Mouse (Mus musculus) urinary bladder, postnatal 4 days (tissue): ENCODE measurements at regions not wholly inside any gene's neighbourhood (a gene's known extent, or its start where the extent isn't known, plus 50 kb on each side); places are given as distances from the start of the nearest gene placed in this dataset.

Experiments used
- DNase-seq, 2 experiments: peaks; one replicate each; pipeline ENCODE4 v3.0.0; 2021 to 2022; ENCODE audit warnings: low spot score in 2 of 2

DNA sequence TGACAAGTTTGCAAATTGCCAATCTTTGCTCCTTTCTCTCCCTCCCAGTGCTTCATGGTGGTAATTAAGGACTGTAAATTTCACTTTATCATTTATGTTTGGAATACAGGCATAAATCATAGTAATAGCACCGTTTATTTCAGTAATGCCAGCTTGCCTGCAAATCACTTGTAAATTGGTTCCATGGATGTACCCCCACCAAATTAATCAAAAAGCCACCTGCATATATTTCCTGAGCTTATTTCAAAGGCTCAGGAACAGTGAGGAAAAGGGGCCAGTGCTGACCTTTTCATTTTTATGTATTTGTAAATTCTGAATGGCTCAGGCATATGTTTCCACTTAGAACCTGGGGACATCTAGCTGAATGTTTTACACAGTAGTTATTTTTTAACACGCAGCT, 115.0 kb downstream of the D3Ertd751e start:
- DNase-seq, result no peak

DNA sequence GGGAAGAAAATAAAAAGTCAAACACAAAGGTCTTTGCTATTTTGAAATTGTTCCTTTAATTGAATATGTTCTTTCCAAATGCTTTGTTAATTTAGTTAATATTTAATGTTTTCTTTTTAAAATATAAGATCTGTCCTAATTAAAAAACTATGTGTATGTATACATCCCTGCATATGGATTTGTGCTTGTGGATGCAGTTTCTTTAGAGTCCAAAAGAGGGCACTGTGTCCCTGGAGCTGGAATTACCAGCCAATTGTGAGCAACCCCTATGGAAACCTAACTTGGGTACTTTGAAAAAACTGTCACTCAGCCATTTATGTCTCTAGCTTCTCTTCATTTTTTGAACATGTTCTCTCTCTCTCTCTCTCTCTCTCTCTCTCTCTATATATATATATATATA, 120.3 kb downstream of the D3Ertd751e start:
- no peak for DNase-seq

DNA sequence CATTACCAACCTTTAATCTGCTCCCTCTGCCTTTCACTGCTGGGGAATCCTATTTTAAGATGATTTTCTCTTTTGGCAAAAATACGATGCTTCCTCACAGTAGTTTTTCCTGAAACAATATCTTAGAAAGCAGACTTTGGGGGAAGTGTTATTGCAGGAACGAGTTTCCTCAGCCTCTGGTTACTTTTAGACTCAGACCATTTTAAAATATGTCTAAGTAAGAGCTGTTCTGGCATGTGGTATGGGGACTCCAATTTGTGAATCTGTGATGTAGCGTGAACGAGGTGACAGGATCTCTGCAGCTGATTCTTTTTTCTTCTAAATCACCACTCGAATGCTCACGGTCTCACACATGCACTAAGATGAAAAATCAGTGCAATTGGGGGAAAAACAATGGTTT, 166.5 kb downstream of the D3Ertd751e start:
- no peak for DNase-seq

DNA sequence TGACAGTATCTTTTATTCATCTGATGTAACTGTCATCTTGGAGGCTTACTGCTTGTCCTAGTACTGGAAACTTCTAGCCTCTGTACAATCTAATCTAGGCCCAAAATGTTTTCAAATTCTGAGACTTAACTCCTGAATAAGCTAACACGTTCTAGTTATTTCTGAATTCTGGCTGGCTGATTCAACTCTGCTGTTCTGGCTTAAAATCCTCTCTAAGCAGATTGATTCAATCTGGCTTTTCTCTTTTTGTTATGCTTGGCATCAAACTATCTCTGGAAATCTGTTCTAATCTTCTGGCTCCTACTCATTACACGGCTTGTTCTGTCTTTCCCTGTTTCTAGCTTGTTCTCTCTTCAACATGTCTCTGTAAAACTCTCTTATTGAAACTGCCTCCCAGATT, 170.8 kb downstream of the D3Ertd751e start:
- DNase-seq, result no peak

DNA sequence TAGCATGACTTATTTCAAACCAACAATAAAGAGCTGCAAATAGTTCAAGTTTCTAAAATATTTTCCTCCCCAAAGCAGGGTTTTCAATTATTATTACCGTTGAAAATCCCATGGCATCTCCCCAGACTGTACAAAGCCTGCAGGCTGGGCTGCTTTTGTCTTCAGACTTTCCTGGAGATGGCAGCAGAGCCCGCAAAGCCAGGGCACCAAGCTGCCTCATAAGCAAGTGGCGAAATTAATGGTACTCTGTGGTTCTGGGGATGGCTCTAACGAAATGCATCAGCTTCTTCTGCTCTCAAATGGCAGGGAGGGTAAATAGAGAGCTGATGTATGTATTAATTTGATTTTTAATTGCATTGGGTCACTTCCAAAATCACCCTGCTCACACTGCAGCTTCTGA, 197.4 kb downstream of the D3Ertd751e start:
- no peak for DNase-seq

DNA sequence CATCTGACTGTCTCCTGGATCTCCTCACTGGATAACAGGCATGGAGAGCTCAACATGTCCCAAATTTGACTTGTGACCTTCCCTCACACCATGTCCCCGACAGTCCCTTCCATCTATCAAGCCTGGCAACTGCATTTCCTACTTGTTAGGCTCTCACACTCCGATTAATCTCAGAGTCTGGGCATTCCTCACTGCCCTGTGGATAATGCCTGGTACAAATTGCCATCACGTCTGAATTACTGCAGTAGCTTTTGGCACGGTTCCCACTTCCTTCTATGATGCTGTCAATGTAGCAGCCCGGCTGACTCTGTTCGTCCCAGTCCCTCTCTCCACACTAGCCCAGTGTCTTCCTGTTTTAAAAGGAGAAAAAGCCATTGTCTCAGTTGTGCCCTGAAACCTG, 200.6 kb downstream of the D3Ertd751e start:
- DNase-seq, result no peak

DNA sequence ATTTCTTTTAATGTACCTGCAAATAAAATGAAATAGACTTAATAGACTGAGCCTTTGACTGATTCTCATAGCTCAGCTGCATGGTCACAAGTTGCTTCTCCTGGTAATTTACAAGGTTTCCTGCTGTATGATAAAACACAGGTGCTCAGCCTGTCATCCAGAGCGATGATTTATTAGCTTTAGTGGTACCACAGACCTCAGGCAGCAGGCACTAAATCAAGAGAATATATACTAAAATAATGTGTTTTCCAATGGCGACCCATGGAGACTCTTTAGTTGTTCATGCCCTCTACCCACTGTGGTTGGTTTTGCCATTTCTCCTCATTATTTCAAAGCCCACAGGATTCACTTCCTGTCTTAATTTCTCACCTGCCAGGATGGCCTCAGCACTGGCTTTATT, 207.0 kb downstream of the D3Ertd751e start:
- DNase-seq, result no peak

DNA sequence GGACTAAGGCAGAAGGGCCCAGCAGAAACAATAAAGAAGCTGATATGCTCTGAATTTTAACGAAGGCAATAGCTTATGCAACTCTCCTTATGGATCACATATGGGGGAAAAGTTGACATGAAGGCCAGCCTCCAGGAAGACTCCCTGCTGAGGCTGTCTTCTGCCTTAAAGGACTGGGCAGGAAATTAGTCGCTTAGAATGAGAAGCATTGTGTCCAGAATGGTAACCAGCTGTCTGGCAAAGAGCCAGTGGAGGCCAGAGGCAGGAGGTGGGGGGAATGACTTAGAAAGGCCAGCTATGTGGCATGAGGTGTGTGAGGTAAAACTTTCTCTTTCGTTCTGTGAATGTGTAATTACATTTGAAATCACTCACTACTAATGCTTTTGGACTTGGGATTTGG, 215.0 kb downstream of the D3Ertd751e start:
- no peak for DNase-seq

DNA sequence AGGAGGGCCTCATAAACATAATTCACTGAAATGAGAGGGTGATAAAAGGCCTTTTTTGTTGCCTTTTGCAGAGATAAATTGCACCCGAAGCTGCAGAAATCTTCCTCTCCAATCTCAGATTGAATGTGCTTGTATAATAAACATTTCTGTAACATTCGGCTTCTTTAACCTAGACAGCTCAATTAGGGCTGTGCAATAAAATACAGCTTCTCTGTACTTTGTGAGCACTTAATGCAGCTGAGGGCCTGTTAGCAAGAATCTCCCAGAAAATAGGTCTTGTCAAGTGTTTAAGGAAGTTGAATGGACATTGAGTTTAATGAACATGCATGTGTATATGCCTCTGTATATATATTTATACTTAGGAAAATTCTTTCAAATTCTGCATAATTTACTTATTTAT, 217.8 kb downstream of the D3Ertd751e start:
- no peak for DNase-seq

DNA sequence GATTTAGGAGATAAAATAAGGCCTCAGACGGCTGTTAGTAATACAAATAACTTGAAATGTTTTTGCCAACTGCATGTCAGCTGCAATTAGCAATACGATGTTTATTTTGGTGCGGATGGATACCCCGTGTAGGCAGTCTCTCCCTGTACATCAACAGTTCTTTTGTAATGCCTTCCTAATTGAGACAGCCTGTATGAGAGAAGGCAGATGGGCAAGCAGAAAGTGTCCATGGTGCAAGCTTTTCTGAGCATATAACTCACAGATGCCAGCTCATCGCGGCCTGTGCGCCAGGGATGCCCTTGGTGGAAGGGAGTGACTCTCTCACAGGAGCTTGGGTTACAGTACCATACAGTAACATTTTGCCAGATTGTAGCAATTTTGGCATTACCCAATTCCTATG, 220.5 kb downstream of the D3Ertd751e start:
- DNase-seq, result no peak

DNA sequence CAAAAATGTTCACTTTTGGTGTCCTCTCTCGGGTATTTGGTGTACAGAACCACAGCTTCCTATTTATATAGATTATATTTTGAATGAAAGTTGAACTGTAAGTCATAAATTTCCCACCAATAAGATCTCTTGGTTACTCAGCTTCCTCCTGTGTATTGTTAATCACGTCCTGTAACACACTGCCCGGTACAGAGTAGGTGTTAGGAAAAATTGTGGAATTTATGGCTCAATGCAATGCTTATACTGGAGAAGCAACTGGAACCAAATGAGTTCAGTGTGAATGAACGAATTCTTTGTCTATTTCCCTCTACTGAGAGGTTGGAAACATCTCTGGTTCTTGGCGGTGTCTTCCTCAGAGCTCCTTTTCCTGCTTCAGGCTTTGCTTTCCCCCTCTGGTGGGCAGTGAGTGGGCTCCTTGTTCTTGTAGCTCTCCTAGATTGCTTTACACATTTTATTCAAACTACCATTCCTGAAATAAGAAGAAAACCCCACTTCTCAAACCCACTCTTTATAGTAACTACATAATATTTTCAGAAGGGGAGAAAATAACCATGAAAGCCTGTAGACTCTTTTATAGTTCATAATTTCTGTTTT, 264.4 kb downstream of the D3Ertd751e start:
- DNase-seq, result no peak

DNA sequence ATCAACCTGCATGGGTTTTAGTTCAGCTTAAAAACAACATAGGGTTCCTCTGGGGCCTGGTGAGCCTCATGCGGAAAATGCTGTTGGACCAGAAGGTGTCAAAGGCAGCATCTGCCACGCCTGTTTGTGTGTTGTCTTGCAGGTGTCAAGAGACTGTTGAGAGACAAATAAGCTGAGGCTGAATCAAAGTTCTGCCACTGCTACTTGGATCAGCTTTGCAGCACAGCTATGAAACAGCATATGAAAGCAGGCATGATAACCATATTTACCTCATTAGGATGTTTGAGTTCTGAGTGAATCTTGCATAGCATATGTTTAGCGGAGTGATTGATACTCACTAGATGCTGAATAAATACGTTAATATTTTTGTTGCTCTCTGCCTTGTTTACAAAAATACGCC, 280.8 kb downstream of the D3Ertd751e start:
- no peak for DNase-seq

DNA sequence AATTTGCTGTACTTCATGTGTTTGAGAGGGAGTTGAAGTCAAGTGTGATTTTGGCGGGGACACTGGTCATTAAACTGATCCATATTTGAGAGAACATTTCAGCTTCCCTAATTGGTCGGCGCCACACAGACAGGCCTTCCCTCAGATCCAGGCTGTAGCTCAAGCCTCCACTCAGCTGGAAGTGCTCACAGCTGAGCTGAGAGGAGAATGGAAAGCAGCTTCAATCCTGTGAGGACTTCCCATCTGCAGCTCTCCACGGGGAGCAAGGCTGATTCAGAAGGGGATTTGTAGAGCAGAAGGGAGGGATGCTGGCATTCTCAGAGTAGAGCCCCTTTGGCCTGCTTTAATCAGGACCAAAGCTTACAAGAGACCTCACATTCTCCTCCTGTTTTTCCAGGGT, 297.2 kb downstream of the D3Ertd751e start:
- DNase-seq, result no peak

DNA sequence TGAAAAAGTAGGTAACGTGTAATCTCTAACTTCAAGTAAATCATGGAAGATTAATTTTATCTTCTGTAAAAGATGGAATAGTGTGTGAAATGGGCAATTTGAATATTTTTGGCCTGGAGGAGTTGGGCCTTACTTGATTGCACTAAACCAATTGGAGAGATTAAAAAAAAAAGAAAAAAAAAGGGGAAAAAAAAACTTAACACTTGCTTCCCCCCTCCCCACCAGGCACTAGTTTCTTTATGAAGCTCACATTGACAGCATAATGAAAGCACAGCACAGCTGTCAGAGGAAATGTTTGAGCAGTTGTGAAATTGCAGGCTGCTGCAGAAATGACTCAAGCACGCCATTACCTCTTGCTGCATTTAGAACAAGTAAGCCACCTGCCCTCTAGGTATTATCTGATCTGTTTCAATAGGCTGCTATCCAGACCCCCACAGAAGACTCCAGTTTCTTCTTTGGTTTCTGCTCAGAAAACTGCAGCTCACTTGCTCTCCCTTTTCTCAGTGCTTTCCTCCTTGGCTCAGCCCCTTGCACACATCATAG, 297.9 kb downstream of the D3Ertd751e start:
- DNase-seq, result no peak

DNA sequence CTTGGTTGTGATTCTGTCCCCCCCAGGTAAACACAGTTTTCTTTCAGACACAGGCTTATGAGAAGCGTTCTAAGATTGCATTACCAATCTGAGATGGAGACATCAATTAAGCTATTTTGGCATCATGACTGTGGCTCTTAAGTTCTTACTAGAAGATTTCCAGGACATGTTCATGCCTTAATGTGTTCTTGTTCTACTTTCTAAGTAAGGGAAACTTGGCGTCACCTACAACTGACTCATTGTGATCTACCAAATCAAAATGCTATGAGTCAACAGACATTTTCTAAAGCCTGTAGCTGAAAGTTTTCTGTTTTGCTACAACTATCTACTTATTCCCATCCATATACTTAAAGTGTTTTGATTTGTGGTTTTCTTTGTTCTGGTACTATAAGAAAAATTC, 298.5 kb downstream of the D3Ertd751e start:
- no peak for DNase-seq

DNA sequence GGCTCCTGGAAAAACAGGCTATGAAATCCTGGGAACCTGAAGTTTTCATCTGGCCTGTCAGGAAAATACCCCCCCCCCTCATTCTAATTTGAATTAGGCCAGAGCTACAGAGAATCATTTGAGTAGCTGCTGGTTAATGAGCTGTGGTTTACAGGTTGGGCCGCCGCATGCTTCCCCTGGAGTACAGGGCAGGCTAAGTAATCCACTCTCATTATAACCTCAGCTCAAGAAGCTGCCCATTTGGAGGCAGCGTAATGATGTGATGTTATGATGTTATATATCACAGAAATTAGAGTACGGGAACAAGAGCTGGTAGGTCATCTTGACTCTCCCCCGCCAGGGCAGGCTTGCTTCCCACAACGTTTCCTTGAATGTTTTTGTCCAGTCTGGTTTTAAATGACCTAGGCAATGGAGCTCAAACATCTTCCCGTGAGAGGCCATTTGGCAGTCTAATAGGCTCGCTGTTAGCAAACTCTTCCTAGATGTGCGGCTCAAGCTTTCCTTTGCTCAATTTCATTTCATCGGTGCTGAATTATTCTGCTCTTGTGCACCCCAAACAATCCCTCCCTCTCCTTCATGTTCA, 315.0 kb downstream of the D3Ertd751e start:
- no peak for DNase-seq

DNA sequence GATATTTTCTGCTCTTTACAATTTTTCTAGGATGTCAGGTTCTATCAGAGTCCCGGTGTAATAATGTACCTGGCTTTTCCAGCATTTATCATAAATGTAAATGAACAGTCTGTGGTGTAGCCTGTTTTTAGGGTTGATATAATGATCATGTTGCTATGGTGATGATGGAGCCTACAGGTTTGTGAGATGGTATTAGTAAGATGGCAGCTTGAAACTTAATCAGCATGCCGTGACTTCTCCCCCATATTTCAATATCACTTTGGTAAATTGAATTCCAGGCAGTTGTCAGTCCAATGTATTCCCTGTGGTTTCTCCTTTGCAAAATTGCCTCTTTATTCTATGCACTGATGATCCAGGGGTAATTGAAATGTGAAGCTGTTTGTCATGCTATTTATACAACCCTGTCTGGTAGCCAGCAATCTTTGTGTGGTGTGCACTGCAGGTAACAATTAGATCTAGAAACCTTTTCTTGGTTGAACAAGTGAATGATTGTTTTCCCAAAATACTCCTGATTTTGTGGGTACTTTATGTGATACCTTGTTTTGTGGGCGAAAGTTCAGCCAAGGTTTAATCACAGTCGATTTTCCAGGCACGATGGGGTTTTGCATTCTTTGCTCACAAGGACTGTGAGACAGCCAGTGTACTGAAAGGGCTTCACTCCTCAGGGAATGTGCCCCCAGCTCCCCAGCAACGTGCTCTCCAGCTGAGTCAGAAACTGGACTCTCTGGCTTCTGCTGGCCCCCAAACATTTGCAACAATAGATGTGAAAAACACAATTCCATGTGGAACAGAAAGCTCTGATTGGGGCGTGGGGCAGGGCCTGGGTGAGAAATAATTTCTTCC, 322.9 kb downstream of the D3Ertd751e start:
- DNase-seq, result no peak

DNA sequence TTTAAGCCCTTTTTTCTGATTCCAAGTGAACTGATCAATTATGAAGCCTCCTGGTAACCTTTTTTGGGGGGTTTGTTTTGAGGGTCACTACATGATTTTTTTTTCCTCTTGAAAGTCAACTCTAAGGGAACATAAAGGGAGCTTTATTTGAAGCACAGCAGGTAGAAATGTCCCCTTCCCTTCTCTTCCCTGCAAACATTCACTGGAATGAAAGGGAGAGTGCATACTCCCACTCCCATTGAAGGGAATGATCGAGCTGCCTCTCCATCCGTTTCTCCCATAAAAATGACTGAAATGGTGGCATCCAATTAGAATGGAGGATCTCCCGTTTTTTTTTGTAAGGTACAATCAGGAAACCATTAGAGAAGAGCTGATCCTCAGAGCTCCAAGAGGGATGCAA, 323.6 kb downstream of the D3Ertd751e start:
- no peak for DNase-seq

DNA sequence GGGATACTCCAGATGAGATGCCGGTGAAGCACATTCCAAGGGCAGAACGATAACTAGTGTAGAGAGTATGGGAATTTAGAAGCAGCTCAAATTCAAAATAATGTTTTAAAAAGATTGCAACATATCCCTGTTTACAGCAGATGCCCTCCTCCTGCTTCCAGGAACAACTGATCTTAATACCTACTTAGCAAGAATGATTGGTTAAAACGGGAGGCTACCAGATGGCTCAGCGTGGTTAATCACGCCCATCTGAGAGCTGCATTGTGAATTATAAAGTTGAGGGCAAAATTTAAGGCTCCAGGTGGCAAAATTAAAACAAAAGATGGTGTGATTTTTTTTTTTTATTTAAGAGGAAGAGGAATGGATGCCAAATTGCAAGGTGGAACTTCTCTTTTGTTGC, 324.6 kb downstream of the D3Ertd751e start:
- DNase-seq, result no peak

DNA sequence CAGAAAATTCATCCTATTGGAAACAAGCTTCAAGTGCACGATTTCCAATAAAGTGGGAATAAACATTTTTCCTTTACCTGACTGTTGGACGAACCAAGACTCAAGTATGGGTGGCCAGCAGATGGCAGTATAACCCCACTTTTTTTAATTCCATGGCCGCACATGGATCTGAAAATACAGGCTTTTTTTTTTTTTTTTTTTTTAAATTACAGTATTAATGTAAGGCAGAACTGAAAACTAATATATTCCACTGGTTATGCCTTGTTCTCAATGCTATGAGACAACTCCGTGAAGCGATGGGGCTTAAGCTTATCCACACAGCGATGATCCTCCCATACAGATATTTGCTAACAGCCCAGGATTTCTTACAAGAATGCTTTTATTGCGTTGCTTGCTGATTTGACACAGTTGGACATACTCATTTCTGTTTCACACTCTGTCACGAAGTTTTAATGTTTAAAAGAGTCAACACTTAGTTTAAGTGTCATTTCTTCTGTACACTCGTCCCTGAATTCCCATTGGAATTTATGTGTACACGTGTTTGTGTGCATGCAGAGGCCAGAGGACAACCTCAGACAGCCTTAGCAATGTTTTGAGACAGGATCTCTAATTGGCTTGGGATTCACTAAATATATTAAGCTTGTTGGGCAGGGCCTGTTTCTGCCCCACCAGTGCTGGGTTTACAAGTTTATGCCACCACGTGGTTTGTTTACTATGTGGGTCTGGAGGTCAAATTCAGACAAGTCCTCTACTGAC, 332.3 kb downstream of the D3Ertd751e start:
- DNase-seq, result no peak

DNA sequence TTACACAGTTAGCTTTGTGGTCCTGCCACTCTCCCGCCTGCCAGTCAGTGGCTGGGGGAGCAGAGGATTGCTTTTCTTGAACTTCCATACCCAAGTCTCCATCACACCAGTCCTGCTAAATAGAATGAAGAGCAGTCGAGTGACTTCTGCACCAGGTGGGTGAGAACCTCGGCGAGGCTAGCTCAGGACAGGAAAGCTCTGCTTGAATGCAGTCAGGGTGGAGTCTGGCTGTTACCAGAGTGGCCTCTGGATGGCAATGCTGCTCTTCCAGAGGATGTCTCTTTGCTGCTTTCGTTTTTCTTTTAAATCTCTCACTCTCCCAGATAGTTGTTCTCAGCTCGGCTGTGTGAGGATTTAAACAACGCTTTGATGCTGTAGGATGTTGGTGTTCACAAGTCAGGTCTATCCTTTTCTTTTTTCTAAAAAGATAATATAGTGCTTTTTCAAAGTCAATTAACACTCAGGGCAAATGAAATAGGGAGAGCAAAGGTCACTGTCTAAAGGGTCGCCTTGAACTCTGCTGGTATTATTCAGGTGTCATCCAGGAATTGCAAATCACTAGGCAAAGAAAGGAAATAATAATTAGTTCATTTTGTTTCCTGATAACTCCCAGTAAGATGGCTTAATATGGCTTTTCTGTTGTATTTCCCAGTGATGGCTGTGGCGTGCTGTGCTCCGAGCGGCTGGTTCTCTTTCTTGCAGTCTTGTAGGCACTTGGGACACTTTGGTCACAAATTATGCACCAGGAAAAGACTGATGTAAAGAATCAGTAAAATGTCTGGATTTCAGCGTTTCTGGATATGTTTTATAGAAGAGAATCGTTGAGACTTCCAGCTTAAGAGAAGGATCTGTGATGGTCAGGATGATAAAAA, 368.8 kb downstream of the D3Ertd751e start:
- DNase-seq, result peak in 1 of 2 experiments; percentile 20
